Mouse (Mus musculus) C2C12 (cell line): ENCODE results near the gene Shisa7.

Experiments
- CEBPB ChIP-seq: IDR thresholded peaks from one replicate; pipeline ENCODE4 v1.6.1; 2011; ENCODE audit warnings: low read depth, mild to moderate bottlenecking, control low read depth, moderate library complexity
- CTCF ChIP-seq: IDR thresholded peaks from one replicate; pipeline ENCODE4 v1.5.1; 2011; ENCODE audit not compliant: control insufficient read depth, insufficient read depth, insufficient read length
- MAX ChIP-seq: IDR thresholded peaks from one replicate; pipeline ENCODE4 v1.6.1; 2011; ENCODE audit warnings: mild to moderate bottlenecking, control low read depth
- MYOD1 ChIP-seq: IDR thresholded peaks from one replicate; pipeline ENCODE4 v1.6.1; 2011; ENCODE audit warnings: low read depth; ENCODE audit not compliant: control insufficient read depth, insufficient read length
- MYOG ChIP-seq: IDR thresholded peaks from one replicate; pipeline ENCODE4 v1.6.1; 2011; ENCODE audit not compliant: control insufficient read depth, insufficient read length; ENCODE audit errors: extremely low read depth
- USF1 ChIP-seq: IDR thresholded peaks from one replicate; pipeline ENCODE4 v1.6.1; 2011; ENCODE audit warnings: low read depth, mild to moderate bottlenecking, control low read depth, moderate library complexity

GRCm38 (mm10) chr7:4821690-4822089 is 22.8 kb downstream of the Shisa7 start:
- TF ChIP-seq CTCF (no peak), USF1 (no peak), MAX (no peak), CEBPB (no peak), MYOD1 (no peak), MYOG (no peak)
